Mouse (Mus musculus): ENCODE measurements around the gene Shmt1. TPM values are rescaled to one million over a fixed set of nuclear protein-coding genes. Genes with fewer than 3 reads are reported as not detected.
A peak's percentile ranks its signal among the peaks of the same experiment; 100 is the strongest.

Shmt1 gene
- polyA plus RNA-seq, 1 experiment from 2014 or later = 59.1 TPM

DNA sequence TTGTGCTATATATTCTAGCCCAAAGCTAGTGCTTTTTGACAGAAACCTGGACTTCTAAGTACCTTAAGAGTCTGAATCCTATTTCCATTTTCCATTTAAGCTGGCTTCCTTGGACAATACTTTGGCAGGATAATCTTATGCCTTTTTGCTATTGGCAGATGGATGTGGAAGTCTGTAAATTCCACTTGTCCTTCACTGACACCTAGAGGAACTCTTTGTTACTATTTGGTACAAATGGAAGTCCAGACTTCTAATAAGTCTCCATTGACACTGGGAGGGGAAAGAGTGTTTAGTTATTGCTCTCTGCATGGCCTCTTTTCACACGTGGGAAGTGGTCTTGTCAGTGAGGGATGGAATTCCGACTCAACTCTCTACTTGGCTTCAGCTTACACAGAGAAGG lies 17.4 kb upstream of the Shmt1 start:
- 28% methylated on average over 2 of the region's 2 CpGs for WGBS

DNA sequence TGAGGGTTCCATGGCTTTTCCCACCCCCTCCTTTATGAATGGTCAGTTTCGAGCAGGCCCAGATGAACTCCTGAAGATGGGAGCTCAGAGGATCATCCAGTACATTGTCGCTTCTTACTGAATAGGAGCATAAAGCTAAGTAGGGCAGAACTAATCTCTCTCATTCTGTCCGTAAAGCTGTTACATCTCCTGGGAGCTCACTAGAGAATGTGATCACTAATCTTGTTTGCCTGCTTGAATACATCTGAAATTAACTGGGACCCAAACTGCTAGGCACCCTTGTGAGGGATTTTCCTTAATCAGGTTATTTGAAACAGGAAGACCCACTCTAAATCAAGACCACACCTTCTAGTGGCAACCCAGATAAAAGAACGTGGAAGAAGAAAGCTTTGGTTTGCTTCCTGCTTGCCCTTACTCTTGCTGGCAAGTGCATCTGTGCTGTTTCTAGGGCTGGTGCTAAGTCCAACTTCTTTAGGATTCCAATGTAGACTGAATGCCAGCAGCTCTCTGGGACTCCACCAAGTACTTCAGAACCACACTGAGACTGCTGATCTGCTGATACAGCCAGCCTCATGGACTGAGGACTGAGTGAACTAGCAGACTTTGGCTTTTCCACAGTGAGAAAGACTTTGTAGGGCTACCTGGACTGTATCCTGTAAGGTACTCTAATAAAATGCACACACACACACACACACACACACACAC lies 15.9 kb upstream of the Shmt1 start:
- Histone ChIP-seq H3K9me3 (replicated peaks; ENCODE audit: control insufficient read depth, low read length) (no peaks in the 10 kb centered on the region), H3K9ac (replicated peaks; ENCODE audit: low read length) (no peak overlapping the region), H3K36me3 (replicated peaks; ENCODE audit: control insufficient read depth, insufficient read depth, low read depth, low read length) (no peaks in the 10 kb centered on the region), H3K4me1 (ENCODE audit: control insufficient read depth, insufficient read depth, low read length) (no peaks in the 10 kb centered on the region; the same call in 1 of the 2 replicates), H3K27ac (replicated peaks; ENCODE audit: low read depth, low read length) (no peak overlapping the region), H3K27me3 (ENCODE audit: control insufficient read depth, insufficient read depth, low read length) (no peaks in the 10 kb centered on the region), H3K4me2 (ENCODE audit: low read depth, low read length) (no peak overlapping the region), H3K4me3 (ENCODE audit: low read depth, low read length) (no peak overlapping the region)
- ATAC-seq (replicated peaks; ENCODE audit: insufficient number of reproducible peaks, low FRiP score, low TSS enrichment, low read depth) = no peak
- DNase-seq (ENCODE audit: low spot score) = no peak
- WGBS = 52% methylated on average over 4 of the region's 4 CpGs

More for the DNA sequence above, 17.4 kb upstream of the Shmt1 start:
- no peaks in the 10 kb centered on the region for H3K36me3 ChIP-seq (replicated peaks; ENCODE audit: control insufficient read depth, insufficient read depth, low read depth, low read length)
- no peak for DNase-seq (ENCODE audit: low spot score)
- no peak overlapping the region for H3K4me2 ChIP-seq (ENCODE audit: low read depth, low read length)
- H3K9ac ChIP-seq (replicated peaks; ENCODE audit: low read length) = no peak overlapping the region
- H3K9me3 ChIP-seq (replicated peaks; ENCODE audit: control insufficient read depth, low read length) = no peaks in the 10 kb centered on the region
- no peak for ATAC-seq (replicated peaks; ENCODE audit: insufficient number of reproducible peaks, low FRiP score, low TSS enrichment, low read depth)
- H3K4me1 ChIP-seq (ENCODE audit: control insufficient read depth, insufficient read depth, low read length) = no peaks in the 10 kb centered on the region; the same call in 1 of the 2 replicates
- no peak overlapping the region for H3K4me3 ChIP-seq (ENCODE audit: low read depth, low read length)
- no peaks in the 10 kb centered on the region for H3K27me3 ChIP-seq (ENCODE audit: control insufficient read depth, insufficient read depth, low read length)
- no peak overlapping the region for H3K27ac ChIP-seq (replicated peaks; ENCODE audit: low read depth, low read length)

DNA sequence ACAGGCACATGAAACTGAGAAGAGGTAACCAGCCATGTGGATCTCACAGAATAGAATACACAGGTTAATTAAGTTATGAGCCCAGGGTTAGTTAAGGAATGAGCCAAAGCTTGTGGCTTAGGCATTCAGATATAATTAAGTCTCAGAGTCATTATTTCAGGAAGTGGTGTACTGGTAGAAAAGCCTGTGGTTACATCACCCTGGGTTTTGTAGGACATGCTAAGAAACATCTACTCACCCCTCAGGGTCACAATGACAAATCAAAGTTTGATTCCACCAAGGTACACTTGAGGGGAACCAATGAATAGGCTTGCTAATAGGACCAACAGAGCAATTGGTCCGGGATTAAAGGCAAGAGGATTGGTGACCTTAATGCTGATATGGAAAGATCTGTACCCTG lies 15.2 kb upstream of the Shmt1 start:
- H3K9me3 ChIP-seq (replicated peaks; ENCODE audit: control insufficient read depth, low read length) = no peaks in the 10 kb centered on the region
- no peak overlapping the region for H3K4me2 ChIP-seq (ENCODE audit: low read depth, low read length)
- WGBS = 44% methylated on average over 1 of the region's 1 CpGs
- H3K4me3 ChIP-seq (ENCODE audit: low read depth, low read length) = no peak overlapping the region
- DNase-seq (ENCODE audit: low spot score) (no peak), ATAC-seq (replicated peaks; ENCODE audit: insufficient number of reproducible peaks, low FRiP score, low TSS enrichment, low read depth) (no peak)
- H3K9ac ChIP-seq (replicated peaks; ENCODE audit: low read length) = no peak overlapping the region
- no peaks in the 10 kb centered on the region for H3K36me3 ChIP-seq (replicated peaks; ENCODE audit: control insufficient read depth, insufficient read depth, low read depth, low read length)
- H3K27me3 ChIP-seq (ENCODE audit: control insufficient read depth, insufficient read depth, low read length) = no peaks in the 10 kb centered on the region
- H3K4me1 ChIP-seq (ENCODE audit: control insufficient read depth, insufficient read depth, low read length) = no peaks in the 10 kb centered on the region; the same call in 1 of the 2 replicates
- no peak overlapping the region for H3K27ac ChIP-seq (replicated peaks; ENCODE audit: low read depth, low read length)

DNA sequence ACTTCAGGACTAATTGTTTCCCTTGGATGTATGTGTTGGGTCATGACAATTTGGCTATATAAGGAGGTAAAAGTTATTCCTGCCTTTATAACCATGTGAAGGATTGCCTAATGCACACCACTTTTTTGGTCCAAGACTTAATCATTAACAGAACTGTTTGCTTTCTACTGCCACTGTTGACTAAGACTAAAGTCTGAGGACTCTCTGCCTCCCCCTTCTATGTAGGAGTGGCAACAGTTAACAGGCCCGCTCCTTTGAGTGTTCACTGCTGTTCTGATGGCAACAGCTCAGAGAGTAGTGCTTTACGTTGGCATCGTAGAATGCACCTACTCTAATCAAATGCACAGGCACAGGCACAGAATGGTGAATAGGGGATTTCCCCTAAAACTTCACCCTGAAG lies 13.7 kb upstream of the Shmt1 start:
- H3K27me3 ChIP-seq (ENCODE audit: control insufficient read depth, insufficient read depth, low read length) = no peaks in the 10 kb centered on the region
- WGBS = 80% methylated on average over 3 of the region's 3 CpGs
- no peaks in the 10 kb centered on the region for H3K4me1 ChIP-seq (ENCODE audit: control insufficient read depth, insufficient read depth, low read length)
- ATAC-seq (replicated peaks; ENCODE audit: insufficient number of reproducible peaks, low FRiP score, low TSS enrichment, low read depth) (no peak), DNase-seq (ENCODE audit: low spot score) (no peak)
- H3K4me3 ChIP-seq (ENCODE audit: low read depth, low read length) = no peak overlapping the region
- H3K4me2 ChIP-seq (ENCODE audit: low read depth, low read length) = no peak overlapping the region
- H3K9me3 ChIP-seq (replicated peaks; ENCODE audit: control insufficient read depth, low read length) = no peaks in the 10 kb centered on the region
- H3K9ac ChIP-seq (replicated peaks; ENCODE audit: low read length) = no peak overlapping the region
- no peaks in the 10 kb centered on the region for H3K36me3 ChIP-seq (replicated peaks; ENCODE audit: control insufficient read depth, insufficient read depth, low read depth, low read length)
- no peak overlapping the region for H3K27ac ChIP-seq (replicated peaks; ENCODE audit: low read depth, low read length)

DNA sequence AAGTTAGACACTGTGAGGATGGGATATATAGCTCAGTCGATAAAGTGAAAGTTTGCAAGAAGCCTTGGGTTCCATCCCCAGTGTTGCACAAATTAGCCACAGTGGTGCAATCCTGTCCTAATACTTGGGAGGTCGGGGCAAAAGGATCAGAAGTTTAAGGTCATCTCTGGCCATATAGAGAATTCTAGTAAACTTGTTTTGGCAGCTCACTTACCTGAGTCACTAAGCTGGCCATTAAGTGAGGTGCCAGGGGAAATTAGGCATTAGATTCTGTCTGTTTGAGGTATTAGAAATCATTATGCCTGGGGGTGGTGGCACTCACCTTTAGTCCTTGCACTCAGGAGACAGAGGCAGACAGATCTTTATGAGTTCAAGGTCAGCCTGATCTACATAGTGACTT lies 12.3 kb upstream of the Shmt1 start:
- Histone ChIP-seq H3K4me1 (ENCODE audit: control insufficient read depth, insufficient read depth, low read length) (no peaks in the 10 kb centered on the region), H3K9ac (replicated peaks; ENCODE audit: low read length) (no peak overlapping the region), H3K9me3 (replicated peaks; ENCODE audit: control insufficient read depth, low read length) (no peaks in the 10 kb centered on the region), H3K27me3 (ENCODE audit: control insufficient read depth, insufficient read depth, low read length) (no peaks in the 10 kb centered on the region), H3K36me3 (replicated peaks; ENCODE audit: control insufficient read depth, insufficient read depth, low read depth, low read length) (no peaks in the 10 kb centered on the region), H3K4me2 (ENCODE audit: low read depth, low read length) (no peak overlapping the region), H3K27ac (replicated peaks; ENCODE audit: low read depth, low read length) (no peak overlapping the region), H3K4me3 (ENCODE audit: low read depth, low read length) (no peak overlapping the region)
- ATAC-seq (replicated peaks; ENCODE audit: insufficient number of reproducible peaks, low FRiP score, low TSS enrichment, low read depth) (no peak), DNase-seq (ENCODE audit: low spot score) (no peak)
- WGBS = 65% methylated on average over 2 of the region's 2 CpGs

DNA sequence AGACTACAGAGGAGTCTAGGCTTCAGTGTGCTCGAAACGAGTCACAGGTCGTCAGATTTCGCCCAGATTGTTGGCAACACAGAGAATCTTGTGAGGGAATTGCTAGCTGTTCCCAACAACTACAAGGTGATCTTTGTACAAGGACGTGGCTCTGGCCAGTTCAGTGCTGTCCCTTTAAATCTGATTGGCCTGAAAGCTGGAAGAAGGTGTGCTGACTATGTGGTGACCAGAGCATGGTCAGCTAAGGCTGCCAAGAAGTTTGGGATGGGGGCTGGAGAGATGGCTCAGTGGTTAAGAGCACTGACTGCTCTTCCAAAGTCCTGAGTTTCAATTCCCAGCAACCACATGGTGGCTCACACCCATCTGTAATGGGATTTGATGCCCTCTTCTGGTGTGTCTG lies 4.9 kb upstream of the Shmt1 start:
- DNase-seq (ENCODE audit: low spot score) = no peak

DNA sequence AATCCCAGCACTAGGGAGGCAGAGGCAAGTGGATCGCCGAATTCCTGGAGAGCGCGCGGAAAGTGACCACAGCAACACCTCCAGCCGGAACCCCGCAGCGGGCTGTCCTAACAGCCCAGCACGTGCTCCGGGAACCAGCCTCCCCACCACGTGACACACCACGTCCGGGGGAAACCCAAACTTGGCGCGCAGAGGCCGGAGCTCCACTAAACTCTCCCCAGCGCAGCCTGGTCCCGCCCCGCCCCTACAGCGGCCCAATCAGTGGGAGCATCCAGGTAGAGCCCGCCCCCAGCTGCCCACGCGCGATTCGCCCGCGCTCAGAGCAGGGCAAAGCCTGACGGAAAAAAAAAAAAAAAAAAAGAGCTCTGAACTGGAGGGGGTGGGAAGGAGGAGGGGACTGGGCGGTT lies 461 bp downstream of the Shmt1 start:
- peak; percentile 98 for ATAC-seq (replicated peaks; ENCODE audit: insufficient number of reproducible peaks, low FRiP score, low TSS enrichment, low read depth)

More for the DNA sequence above, 4.9 kb upstream of the Shmt1 start:
- Histone ChIP-seq H3K4me3 (ENCODE audit: low read depth, low read length) (no peak overlapping the region), H3K4me1 (ENCODE audit: control insufficient read depth, insufficient read depth, low read length) (no peaks in the 10 kb centered on the region), H3K36me3 (replicated peaks; ENCODE audit: control insufficient read depth, insufficient read depth, low read depth, low read length) (no peaks in the 10 kb centered on the region), H3K9me3 (replicated peaks; ENCODE audit: control insufficient read depth, low read length) (no peaks in the 10 kb centered on the region), H3K4me2 (ENCODE audit: low read depth, low read length) (no peak overlapping the region), H3K9ac (replicated peaks; ENCODE audit: low read length) (no peak overlapping the region), H3K27me3 (ENCODE audit: control insufficient read depth, insufficient read depth, low read length) (no peaks in the 10 kb centered on the region), H3K27ac (replicated peaks; ENCODE audit: low read depth, low read length) (no peak overlapping the region)
- WGBS = 64% methylated on average over 5 of the region's 5 CpGs
- no peak for ATAC-seq (replicated peaks; ENCODE audit: insufficient number of reproducible peaks, low FRiP score, low TSS enrichment, low read depth)

DNA sequence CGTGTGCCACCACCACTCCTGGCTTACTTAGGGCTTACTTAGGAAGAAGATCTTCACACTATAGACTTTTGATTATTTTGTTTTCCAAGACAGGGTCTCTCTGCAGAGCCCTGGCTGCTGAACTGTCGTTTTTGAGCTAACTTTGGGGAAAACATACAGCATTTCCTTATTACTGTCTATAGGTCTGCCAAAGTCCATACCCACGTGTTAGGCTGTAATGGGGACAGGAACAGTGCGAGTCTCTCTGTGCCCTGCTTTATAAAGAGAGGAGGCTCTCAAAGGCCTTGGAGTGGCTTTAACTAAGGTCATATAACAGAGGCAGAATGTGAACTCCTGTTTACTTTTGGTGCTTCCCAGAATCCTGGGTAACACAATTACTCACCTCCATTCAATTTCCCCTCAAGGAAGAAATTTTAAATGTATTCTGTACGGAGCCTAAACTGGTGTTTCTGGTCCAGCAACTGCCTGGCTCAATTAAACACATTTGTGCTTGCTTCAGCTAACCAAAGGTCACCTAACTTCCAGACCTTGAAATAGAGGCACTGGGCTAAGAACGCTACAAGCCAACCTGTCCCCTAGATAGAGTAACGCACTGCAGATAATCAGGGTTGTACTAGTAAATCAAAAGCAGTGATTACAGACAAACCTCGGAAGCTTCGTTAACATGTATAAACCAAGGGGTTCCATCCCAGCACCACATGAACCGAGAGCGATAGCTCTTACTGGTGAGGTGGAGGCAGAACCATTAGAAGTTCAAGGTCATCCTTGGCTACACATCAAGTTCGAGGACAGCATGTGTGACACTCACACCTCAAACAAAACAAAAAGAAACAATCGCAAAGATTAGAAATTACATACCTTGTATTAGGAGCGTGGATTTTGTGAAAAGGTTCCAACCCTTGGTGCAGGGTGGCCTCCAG lies 1.2 kb downstream of the Shmt1 start:
- peak overlapping the region; percentile 49 for H3K4me3 ChIP-seq (ENCODE audit: low read depth, low read length)
- WGBS = 15% methylated on average over 14 of the region's 14 CpGs
- H3K9me3 ChIP-seq (replicated peaks; ENCODE audit: control insufficient read depth, low read length) = no peaks in the 10 kb centered on the region
- no peak for DNase-seq (ENCODE audit: low spot score)
- no peak for ATAC-seq (replicated peaks; ENCODE audit: insufficient number of reproducible peaks, low FRiP score, low TSS enrichment, low read depth)
- peak overlapping the region; percentile 76 for H3K4me2 ChIP-seq (ENCODE audit: low read depth, low read length)
- no peaks in the 10 kb centered on the region for H3K27me3 ChIP-seq (ENCODE audit: control insufficient read depth, insufficient read depth, low read length)
- no peaks in the 10 kb centered on the region for H3K36me3 ChIP-seq (replicated peaks; ENCODE audit: control insufficient read depth, insufficient read depth, low read depth, low read length)
- H3K27ac ChIP-seq (replicated peaks; ENCODE audit: low read depth, low read length) = no peak overlapping the region
- H3K4me1 ChIP-seq (ENCODE audit: control insufficient read depth, insufficient read depth, low read length) = no peaks in the 10 kb centered on the region
- peak overlapping the region; percentile 49 for H3K9ac ChIP-seq (replicated peaks; ENCODE audit: low read length)

More for the DNA sequence above, 461 bp downstream of the Shmt1 start:
- WGBS = under 1% methylated on average over 29 of the region's 29 CpGs
- peak overlapping the region; percentile 49 for H3K9ac ChIP-seq (replicated peaks; ENCODE audit: low read length)
- DNase-seq (ENCODE audit: low spot score) = peak; percentile 97
- peak overlapping the region; percentile 49 for H3K4me3 ChIP-seq (ENCODE audit: low read depth, low read length)
- peak overlapping the region; percentile 76 for H3K4me2 ChIP-seq (ENCODE audit: low read depth, low read length)
- H3K9me3 ChIP-seq (replicated peaks; ENCODE audit: control insufficient read depth, low read length) = no peaks in the 10 kb centered on the region
- no peaks in the 10 kb centered on the region for H3K27me3 ChIP-seq (ENCODE audit: control insufficient read depth, insufficient read depth, low read length)
- H3K36me3 ChIP-seq (replicated peaks; ENCODE audit: control insufficient read depth, insufficient read depth, low read depth, low read length) = no peaks in the 10 kb centered on the region
- H3K27ac ChIP-seq (replicated peaks; ENCODE audit: low read depth, low read length) = no peak overlapping the region
- no peaks in the 10 kb centered on the region for H3K4me1 ChIP-seq (ENCODE audit: control insufficient read depth, insufficient read depth, low read length)

All from embryonic facial prominence, embryonic 11.5 days (tissue).